Mouse (Mus musculus): Measurements from ENCODE around the gene Hipk1.
"Not testable (repeated sequence)": the region's sequence is repeated elsewhere in the genome, so short reads cannot be mapped to it uniquely, and the experiment has no call there.

Hipk1 gene

DNA sequence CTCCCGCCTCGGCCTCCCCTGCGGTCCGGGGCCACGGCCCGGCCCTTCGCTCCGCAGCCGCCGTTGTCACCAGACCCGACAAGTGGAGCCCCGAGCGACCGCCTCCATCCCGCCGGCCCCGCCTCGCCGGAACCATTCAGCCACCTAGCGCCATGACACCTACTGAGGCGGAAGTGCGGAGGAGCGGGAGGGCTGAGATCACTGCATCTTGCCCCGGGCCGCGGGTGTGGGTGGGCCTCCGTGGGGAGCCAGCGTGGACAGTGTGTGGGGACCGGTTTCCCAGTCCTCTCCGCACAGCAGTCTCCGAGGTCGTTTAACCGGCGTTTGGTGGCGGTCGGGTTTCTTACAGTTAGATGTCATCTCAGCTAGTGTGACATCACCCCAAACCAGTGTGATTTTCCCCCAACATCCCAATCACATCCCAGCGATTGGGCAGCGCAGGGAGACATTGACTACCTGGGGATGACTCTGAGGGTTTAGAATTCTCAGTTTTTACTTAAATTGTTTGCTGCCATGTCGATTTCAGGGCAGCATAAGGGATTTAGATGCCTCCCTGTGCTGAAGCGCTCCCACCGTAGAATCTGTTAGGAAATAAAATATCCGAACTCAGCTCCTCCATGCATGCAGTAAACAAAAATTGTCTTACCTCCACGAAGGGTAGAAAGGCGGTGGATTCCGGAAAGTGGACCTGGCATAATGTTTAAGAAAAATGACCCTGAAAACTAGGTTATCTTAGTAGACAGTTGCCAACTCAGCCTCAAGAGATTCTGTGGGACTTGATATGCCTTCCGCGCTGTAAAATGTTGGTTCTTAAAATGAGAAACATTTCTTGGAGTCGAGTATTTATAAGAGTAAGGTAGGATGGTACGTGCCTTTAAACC lies at the start of gene Hipk1:
Hipk1 (minus strand) TSS at position 334 of the 881 bp plus-strand sequence.
- peak; percentile 81 for DNase-seq (ENCODE audit: low read depth)

DNA sequence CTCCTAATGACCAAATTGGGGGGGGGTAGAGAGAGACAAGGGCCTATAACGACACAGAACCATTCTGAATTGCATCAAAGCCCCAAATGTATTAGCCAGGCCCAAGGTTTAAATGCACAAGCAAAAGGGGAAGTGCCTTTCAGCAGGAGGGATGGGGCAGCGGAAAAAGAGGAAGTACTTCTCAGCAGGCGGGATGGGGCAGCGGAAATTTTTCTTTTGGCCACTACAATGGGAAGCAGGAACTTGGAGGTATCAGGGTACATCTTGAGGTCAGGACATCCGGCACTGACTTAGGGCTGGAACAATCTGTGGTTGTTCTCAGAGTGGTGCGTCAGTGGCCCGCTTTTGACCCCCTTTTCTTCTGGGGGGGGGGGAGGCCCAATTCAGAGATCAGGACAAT lies 49.6 kb upstream of the Hipk1 start:
- DNase-seq (ENCODE audit: low read depth), result not testable (repeated sequence)

DNA sequence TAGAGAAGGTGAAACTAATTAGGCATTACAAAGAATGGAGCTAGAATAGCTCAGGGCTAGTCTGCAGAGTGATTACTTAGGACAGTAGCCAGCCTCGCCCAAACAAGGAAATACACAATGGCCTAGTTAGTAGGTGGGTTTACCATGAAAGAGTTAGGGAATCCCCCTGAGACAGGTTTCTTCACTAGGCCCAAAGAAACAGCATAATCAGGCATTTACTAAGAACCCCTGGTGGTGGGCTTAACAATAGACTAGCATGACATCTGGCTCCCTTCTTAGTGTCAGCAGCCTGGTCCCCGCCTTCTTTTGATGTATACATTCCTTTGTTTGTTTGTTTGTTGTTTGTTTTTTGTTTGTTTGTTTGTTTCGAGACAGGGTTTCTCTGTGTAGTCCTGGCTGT lies 48.8 kb upstream of the Hipk1 start:
- not testable (repeated sequence) for DNase-seq (ENCODE audit: low read depth)

DNA sequence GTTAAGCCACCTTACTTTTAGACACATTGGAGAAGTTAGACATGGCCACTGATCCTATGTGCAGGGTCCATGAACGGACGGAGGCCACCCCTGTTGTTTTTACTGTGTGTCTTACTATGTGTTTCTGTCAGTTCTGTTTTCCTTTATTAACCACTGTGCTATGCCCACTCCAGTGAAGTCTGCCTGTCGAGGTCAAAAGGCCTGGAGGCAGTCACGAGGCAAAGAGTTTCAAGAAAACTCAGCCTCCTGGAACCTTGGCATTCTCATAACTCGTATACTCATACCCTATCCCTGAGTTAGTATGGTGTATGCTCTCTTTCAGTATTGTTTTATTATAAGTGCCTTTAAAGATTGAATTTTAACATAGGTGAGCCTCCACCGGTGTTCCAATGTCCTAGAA lies 48.3 kb upstream of the Hipk1 start:
- DNase-seq (ENCODE audit: low read depth), result no peak

DNA sequence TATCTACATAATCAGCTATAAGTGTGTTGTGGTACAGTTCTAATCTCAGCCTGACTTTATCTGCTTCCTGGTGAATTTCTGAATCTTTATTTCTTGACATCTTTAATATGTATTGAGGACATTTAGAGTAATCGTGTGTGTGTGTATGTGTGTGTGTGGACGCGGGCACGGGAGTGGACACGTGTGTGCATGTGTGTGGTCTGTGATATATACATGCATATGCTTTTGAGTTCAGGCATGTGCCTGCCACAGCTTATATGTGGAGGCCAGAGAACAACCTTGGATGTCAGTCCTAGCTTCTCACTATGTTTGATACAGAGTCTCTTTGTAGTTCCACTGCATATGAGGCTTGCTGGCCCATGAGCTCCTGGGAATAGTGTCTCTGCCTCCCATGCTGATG lies 45.1 kb upstream of the Hipk1 start:
- DNase-seq (ENCODE audit: low read depth), result no peak

DNA sequence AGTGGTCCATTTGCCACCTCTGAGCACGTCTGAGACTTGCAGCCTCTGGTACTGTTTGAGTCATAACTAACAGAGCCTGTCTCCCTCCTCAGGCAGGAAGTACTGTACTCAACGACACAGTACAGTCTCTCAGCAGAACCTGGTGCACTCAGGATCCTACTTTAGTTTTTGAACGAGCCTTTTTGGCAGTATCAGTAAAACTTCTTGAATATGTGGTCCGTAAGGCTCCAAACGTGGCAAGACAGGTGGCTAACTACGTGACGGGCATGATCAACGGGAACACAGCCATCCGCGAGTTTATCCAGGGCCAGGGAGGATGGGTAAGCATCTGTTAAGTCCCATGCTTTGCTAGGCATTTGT lies 44.6 kb upstream of the Hipk1 start:
- DNase-seq (ENCODE audit: low read depth), result no peak

DNA sequence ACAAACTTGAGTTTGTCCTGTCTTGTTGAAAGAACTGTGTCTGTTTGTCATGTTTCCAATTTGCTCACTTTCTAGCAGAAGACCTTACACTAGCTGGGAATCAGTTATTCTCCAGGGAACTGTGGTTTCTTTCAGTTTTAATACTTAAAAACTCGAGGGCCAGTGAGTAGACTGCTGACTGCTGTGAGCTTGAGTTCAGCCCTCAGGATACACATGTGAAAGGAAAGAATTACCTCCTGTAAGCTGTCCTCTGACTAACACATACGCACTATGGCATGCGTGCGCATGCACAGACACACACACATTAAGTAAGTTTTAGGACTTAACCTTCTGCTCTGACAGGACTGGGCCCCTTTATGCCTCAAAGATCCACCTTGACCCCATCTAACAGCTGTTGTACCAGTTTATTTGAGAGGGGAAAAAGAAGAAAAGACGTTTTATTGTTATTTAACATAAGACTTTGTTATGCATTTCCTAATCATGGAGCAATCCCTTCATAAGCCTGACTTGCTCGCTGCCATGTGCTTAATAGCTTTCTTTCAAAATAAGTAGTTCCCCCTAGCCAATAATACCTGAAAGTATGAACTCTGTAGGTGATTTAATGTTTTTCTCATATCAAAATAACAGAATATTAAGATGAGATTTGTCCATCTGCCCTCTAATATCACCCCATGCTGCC lies 44.0 kb upstream of the Hipk1 start:
- no peak for DNase-seq (ENCODE audit: low read depth)

DNA sequence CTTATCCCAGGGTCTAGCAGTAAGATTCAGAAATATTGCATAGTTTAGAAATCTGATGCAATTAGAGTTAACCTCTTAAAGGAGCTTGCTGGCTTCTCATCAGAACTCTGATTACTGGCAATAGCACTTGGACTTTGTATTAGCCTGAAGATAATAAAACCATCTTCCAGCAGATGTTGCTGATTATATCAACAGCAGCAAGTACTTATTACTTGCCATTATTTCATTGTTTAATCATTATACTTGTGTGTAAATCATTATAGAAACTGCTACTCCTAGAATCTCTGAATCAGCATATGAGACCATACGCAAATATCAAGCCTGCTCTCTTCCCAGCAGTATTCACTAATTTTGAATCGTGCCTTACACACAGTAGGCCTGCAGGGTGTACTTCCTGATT lies 42.6 kb upstream of the Hipk1 start:
- no peak for DNase-seq (ENCODE audit: low read depth)

DNA sequence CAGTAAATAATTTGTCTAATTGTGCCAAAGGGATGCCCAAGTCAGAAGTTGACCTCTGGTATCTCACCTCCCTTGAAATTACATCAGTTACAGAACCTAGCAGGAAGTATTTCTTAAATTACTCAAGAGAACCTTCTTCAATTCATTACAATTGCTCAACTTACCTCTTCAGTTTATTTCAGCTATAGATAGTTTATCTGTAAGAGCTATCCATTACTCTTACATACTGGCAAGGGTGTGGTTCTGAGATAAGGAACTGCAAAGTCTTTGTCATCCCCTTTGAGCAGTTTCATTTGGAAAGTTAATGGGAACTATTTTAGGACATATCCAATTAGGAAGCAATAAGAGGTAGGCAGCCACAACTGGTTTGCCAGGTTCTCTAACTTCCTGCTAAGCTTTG lies 41.1 kb upstream of the Hipk1 start, which contains the start of gene Bcl2l15:
Bcl2l15 (plus strand) TSS at position 176 of the 400 bp plus-strand sequence.
- no peak for DNase-seq (ENCODE audit: low read depth)

DNA sequence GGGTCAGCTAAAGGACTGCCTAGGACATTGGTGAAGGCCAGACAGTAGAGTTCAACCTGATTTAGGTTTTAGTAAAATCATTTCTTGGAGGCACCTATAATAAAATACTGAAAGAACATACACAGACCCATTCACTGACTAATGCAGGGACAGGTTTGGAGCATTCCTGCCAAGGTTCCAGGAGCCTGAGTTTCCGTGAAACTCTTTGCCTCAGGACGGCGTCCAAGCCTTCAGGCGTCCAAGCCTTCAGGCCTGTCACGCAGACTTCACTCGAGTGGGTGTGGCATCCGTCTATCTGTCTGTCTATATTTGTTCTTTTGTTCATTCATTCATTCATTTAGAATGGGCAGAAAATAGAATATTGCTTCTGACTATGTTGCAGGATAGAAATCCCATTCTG lies 39.8 kb upstream of the Hipk1 start:
- DNase-seq (ENCODE audit: low read depth), result no peak

DNA sequence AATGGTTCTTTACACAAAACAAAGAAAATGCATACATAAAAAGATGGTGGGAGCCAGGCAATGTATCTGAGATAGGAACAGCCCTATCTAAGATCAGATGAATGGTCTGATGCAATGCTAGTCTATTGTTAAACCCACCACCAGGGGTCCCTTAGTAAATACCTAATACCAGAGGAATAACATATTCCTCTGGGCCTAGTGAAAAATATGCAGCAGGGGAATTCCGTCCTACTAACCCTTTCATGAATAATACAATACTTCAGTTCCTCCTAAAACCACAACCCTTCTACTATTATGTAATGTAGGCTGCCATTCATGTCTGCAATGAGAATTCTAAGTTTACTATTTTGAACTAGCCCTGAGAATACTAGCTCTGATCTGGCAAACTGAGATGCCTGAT lies 39.3 kb upstream of the Hipk1 start:
- DNase-seq (ENCODE audit: low read depth), result not testable (repeated sequence)

DNA sequence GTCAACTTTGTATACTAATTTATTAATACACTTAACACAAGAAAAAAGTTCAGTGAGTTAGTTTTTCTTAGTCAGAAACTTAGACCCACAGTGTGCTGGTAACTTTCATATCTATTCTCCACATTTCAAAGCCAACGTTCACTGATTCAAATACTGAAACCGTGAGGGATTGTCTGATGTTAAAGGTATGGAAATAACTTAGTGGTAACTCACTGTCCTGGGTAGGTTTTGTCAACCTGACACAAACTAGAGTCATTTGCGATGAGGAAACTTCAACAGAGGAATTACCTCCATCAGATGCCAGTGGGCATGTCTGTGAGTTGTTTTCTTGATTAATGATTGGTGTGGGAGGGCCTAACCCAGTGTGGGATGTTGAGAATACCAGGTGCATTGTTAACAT lies 37.7 kb upstream of the Hipk1 start:
- no peak for DNase-seq (ENCODE audit: low read depth)

DNA sequence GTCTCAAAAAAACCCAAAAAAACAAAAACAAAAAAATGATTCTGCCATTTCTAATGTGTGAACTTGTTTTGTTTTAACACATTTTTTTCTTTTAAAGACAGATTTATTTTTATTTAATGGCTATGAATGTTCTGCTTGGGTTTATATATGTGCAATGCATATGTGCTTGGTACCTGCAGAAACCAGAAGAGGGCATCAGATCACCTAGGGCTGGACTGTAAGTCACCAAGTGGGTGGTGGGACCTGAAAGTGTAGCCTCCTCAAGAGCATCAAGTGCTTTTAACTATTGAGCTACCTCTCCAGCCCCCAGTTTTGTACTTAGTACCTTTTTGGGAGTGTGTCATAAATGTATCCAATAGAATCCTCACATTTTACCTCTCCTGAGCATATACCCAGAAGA lies 36.2 kb upstream of the Hipk1 start:
- DNase-seq (ENCODE audit: low read depth), result no peak

DNA sequence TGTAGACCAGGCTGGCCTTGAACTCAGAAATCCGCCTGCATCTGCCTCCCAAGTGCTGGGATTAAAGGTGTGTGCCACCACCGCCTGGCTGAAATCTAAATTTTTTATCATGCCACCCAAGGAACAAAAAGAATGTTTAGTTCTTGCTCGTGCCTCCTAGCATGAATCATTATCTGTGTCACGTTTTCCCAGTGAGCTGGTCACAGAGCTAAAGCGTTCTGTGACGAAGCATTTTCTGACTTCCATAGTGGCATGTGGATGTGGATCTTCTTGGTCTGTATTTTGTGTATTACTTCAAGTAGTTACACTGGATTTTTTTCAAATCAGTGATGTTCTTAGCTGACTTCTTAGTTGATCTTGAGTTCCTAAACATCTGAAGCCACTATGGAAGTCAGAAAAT lies 19.6 kb upstream of the Hipk1 start:
- no peak for DNase-seq (ENCODE audit: low read depth)

DNA sequence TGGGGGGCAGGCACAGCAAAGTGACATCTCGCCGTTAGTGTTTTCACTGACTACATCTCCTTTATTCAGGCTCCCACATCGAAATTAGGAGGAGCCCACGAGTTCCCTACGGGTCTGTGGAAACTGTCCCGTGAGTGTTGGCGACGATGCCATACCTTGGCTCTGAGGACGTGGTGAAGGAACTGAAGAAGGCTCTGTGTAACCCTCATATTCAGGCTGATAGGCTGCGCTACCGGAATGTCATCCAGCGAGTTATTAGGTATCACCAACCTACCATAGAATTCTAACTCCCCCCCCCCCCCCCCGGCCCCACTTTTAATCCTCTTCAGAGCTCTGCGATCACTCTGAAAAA lies 18.4 kb upstream of the Hipk1 start:
- DNase-seq (ENCODE audit: low read depth), result no peak

DNA sequence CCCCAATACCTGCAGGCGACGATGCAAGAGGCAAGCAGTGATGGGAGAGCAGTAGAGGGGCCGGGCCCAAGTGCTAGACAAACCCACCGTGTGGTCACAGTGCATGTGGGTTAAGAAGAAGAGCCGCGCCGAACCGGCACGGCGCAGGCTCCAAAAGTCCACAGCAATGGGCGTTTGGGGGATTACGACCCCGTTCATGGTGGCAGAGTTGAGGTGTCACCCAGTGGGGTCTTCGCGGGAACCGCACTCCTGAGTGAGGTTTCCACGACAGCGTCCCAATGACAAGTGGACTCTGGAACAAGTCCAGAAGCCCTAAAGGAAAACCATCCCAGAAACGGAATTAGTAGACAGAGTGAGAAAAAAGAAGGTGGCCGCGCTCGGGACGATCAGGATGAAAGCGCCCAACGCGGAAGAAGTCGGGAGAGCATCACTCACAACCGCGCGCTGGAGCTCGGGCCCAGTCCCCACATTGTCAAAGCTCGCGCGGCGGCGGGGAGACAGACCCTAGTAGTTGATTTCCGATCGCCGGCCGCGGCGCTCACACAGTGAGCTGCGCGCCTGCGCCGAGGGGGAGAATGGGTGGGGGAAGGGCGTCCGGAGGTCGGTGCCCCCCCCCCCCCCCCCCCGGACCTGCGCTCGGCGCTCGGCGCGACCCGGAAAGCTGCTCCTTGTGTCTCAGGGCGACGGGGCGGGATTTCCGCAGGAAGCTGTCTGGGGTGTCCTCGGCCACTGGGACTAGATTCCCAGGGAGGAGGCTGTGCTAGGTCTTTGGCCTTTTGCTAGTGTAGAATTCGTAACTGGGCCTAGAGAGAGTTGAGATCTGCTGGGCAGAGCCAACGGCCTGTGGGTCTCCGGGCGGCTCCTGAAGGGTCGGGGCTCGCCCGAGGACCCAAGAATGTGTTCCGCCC lies 17.8 kb upstream of the Hipk1 start, which contains the start of the genes Dclre1b, Ap4b1 and Gm43064:
Dclre1b (minus strand) TSS at position 554 of the 908 bp plus-strand sequence.
Ap4b1 (plus strand) TSS at position 630 of the 908 bp plus-strand sequence.
Gm43064 (plus strand) TSS at position 683 of the 908 bp plus-strand sequence.
- DNase-seq (ENCODE audit: low read depth), result peak; percentile 87

DNA sequence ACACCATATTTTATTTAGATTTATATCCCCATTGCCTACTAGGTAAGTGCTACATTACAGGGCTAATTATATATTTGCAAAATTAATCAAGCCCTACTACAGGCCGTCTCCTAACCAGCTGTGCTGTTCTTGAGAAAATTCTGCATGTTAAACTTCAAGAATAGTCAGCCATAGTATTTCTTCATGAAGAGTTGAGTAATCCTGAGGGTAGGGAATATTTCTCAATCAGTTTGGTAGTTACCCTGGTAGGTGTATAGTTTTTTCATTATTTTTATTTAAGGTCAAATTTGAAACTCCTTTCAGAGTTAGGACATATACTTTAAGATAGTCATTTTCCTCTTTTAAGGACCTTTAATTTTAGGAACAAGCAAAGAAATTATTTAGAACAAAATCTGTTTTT lies 14.3 kb upstream of the Hipk1 start:
- no peak for DNase-seq (ENCODE audit: low read depth)

DNA sequence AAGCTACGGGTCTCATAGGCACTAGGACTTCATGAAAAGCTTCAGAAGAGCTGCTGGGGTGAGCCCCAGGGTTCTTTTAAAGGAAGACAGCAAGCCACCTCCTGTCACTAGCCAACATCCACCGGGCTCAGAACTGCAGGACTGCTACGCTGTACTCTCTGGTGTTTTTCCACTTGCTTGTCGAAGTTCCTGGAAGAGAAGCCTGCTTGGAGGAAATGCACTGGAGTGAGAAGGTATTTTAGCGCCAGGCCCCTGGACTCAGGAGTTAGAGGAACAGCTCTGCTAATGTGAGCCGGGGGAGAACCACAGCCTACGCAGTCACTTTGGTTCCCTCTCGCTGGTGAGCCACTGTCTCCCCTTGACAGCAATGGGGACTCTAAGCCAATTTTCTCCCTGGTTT lies 11.5 kb upstream of the Hipk1 start:
- no peak for DNase-seq (ENCODE audit: low read depth)

DNA sequence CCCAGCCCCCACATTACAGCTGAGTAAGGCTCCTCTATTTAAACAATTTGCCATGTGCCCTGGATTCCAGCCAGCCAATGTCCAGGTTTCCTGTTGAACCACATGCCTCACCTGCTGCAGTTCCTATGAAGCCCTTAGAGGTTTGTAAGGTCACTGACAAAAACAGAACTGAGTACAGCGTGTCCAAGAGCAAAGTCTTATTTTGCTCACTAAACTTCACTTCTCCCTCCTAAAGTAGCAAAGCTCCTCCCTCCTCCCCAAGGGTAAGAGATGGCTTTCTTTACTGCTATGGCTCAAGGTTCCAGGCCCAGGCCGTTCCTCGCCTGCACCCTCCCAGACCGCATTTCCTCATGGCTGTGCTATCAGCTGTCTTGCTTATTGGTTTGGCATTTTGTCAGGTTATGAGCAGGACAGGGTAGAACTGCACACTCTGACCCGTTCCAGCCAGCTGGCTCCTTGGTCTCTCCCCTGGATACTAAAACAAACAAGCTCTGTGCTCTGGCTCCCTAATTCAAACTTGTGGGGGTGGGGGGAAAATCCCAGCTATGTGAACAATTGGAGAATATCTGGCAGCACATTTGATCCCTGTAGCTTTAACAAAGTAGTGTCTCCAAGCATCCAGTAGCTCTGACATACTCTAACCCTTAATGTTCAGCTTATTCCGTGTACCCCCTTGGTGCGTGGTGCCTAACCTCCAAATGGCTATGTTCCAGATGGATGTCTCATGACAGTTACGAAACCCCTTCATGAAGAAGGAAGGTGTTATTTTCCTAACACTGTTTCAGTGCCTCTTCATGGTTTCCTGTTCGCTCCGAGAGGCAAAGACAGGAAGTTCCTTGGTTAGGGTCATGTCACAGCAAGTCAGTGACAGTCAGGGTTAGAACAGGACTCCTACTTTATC lies 10.5 kb upstream of the Hipk1 start:
- peak; percentile 56 for DNase-seq (ENCODE audit: low read depth)

DNA sequence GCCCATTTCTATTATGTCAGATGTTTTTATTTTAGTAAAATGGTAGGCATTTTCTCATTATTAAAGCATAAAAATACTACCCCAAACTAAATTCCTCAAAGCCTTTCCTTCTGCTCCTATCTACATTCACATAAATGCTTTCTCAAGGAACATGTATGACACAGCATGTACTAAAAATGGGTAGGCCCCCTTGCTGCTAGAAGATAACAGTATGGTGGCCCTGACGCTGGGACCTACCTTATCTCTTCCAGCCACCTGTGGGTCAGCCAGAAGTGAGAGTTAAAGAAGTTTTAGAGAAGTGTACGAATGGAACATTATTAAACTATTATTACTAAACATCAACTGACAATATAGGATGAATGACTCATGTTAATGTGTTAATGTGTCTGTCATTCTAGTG lies 8.1 kb upstream of the Hipk1 start:
- no peak for DNase-seq (ENCODE audit: low read depth)

DNA sequence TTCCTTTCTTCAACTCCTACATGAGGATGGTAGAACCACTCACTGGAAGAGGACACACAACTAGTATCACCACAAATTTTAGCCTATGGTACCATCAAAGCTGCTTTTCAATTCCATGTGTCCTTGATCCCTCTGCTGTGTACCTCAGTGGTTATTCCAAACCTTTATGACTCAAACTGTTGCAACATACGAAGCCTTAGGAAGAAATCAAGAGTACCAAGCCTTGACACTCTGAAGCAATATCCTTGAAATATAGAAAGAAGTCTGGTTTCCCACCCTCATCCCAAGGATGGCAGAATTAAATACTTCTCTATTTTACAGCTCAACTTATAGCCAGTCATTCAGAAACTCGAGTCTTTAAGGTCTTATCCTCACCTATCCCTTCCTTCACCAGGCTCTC lies 5.0 kb upstream of the Hipk1 start:
- no peak for DNase-seq (ENCODE audit: low read depth)
